Mouse (Mus musculus): ENCODE measurements around the gene Aldh3b2. TPM values are rescaled to one million over a fixed set of nuclear protein-coding genes. Genes with fewer than 3 reads are reported as not detected.

The Aldh3b2 gene
- polyA plus RNA-seq, 1 experiment from 2014 or later, result 0.86 TPM

GRCm38 (mm10) chr19:3928779-3929178 lies 43.3 kb upstream of the Aldh3b2 start:
- no peaks in the 10 kb centered on the region for H3K4me1 ChIP-seq (ENCODE audit: control insufficient read depth, insufficient read depth, low read length)
- H3K9me3 ChIP-seq (ENCODE audit: control insufficient read depth, low read length), result no peaks in the 10 kb centered on the region
- no peaks in the 10 kb centered on the region for H3K36me3 ChIP-seq (ENCODE audit: control insufficient read depth, insufficient read depth, low read length)
- ATAC-seq (ENCODE audit: insufficient read depth, low FRiP score, low TSS enrichment) (no peak), DNase-seq (ENCODE audit: low spot score) (no peak)
- H3K4me3 ChIP-seq (ENCODE audit: low read depth, low read length), result no peak overlapping the region
- H3K9ac ChIP-seq (ENCODE audit: low read length), result no peak overlapping the region
- H3K4me2 ChIP-seq (ENCODE audit: low read depth), result no peak overlapping the region
- no peaks in the 10 kb centered on the region for H3K27me3 ChIP-seq (ENCODE audit: control insufficient read depth, insufficient read depth, low read length)
- no peak overlapping the region for H3K27ac ChIP-seq (ENCODE audit: low read depth, low read length)
- 80% methylated on average over 4 of the region's 4 CpGs for WGBS

GRCm38 (mm10) chr19:3929211-3929941 lies 42.8 kb upstream of the Aldh3b2 start, which contains the start of gene Aldh3b1:
Gene Aldh3b1, minus strand, starts transcription at chr19:3929808.
- H3K9ac ChIP-seq (ENCODE audit: low read length), result no peak within 1 kb of the TSS
- no peak within 1 kb of the TSS for H3K27ac ChIP-seq (ENCODE audit: low read depth, low read length)
- no peak within 1 kb of the TSS for H3K4me3 ChIP-seq (ENCODE audit: low read depth, low read length)

DNA sequence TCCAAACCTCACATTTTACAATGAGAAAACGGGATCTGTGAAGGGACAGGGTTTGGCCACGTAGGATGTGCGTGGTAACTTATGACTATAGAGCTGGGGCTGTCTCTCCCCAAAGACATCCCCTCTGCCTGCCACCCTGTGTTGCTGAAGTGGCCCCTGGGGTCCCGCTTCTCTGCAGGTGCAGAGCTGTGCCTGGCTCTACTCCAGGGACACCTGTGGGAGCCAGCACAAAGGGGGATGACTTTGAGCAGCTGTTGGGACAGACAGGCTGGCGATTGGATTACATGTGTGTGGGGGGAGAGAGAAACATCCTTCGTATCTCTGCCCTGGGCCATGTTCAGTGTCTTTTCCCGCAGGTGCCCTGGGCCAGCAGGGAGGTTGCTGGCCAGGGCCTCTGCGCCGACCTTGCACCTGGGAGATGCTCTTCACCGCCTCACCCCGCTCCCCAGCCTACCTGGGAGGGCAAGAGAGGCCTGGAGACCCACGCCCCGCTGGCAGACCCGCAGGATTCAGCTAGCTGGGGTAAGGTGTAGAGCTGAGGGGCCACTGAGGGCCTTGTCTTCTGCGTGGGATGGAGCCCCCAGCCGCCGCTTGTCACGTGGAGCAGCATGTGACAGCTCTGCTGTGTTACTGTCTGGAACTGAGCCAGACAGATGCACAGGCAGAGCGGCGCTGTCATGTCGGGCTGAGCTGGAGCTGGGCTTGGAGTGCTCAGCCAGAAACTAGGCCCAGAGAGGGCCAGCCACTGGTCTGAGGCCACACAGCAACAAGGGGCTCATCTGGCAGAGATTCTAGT lies 41.7 kb upstream of the Aldh3b2 start:
- no peaks in the 10 kb centered on the region for H3K27me3 ChIP-seq (ENCODE audit: control insufficient read depth, insufficient read depth, low read length)
- DNase-seq (ENCODE audit: low spot score) (no peak), ATAC-seq (ENCODE audit: insufficient read depth, low FRiP score, low TSS enrichment) (no peak)
- no peak overlapping the region for H3K27ac ChIP-seq (ENCODE audit: low read depth, low read length)
- WGBS, result 75% methylated on average over 21 of the region's 21 CpGs
- H3K36me3 ChIP-seq (ENCODE audit: control insufficient read depth, insufficient read depth, low read length), result no peaks in the 10 kb centered on the region
- H3K4me2 ChIP-seq (ENCODE audit: low read depth), result no peak overlapping the region
- no peak overlapping the region for H3K4me3 ChIP-seq (ENCODE audit: low read depth, low read length)
- H3K9me3 ChIP-seq (ENCODE audit: control insufficient read depth, low read length), result no peaks in the 10 kb centered on the region
- H3K9ac ChIP-seq (ENCODE audit: low read length), result no peak overlapping the region
- no peaks in the 10 kb centered on the region; the same call in 1 of the 2 replicates for H3K4me1 ChIP-seq (ENCODE audit: control insufficient read depth, insufficient read depth, low read length)

More at GRCm38 (mm10) chr19:3929211-3929941, 42.8 kb upstream of the Aldh3b2 start, which contains the start of gene Aldh3b1:
- no peaks in the 10 kb centered on the region for H3K27me3 ChIP-seq (ENCODE audit: control insufficient read depth, insufficient read depth, low read length)
- no peaks in the 10 kb centered on the region for H3K4me1 ChIP-seq (ENCODE audit: control insufficient read depth, insufficient read depth, low read length)
- 66% methylated on average over 12 of the region's 12 CpGs for WGBS
- DNase-seq (ENCODE audit: low spot score), result no peak
- H3K4me2 ChIP-seq (ENCODE audit: low read depth), result no peak within 1 kb of the TSS
- H3K9me3 ChIP-seq (ENCODE audit: control insufficient read depth, low read length), result no peaks in the 10 kb centered on the region
- H3K36me3 ChIP-seq (ENCODE audit: control insufficient read depth, insufficient read depth, low read length), result no peaks in the 10 kb centered on the region
- no peak for ATAC-seq (ENCODE audit: insufficient read depth, low FRiP score, low TSS enrichment)

DNA sequence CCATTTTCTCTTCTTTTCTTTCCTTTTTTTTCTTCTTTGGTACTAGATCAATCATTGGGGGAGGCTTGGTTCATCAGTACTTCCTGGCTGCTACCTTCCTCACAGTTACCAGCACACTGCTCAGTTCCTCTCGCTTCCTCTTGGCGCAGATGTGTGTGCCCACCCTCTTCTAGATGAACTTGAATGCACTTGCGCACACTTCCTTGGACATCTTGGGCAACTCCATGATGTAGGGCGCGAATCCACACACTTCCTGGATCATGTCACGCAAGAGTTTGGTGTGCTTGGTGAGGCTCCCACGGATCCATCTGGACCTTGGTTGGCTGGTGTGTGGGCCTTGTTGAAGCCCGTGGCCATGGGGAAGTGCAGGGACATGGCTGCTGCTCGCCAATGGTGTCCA lies 40.4 kb upstream of the Aldh3b2 start:
- Histone ChIP-seq H3K36me3 (ENCODE audit: control insufficient read depth, insufficient read depth, low read length) (no peaks in the 10 kb centered on the region), H3K27ac (ENCODE audit: low read depth, low read length) (no peak overlapping the region), H3K4me2 (ENCODE audit: low read depth) (no peak overlapping the region), H3K27me3 (ENCODE audit: control insufficient read depth, insufficient read depth, low read length) (no peaks in the 10 kb centered on the region), H3K4me1 (ENCODE audit: control insufficient read depth, insufficient read depth, low read length) (no peaks in the 10 kb centered on the region; the same call in 1 of the 2 replicates), H3K9ac (ENCODE audit: low read length) (no peak overlapping the region), H3K4me3 (ENCODE audit: low read depth, low read length) (no peak overlapping the region), H3K9me3 (ENCODE audit: control insufficient read depth, low read length) (no peaks in the 10 kb centered on the region)
- ATAC-seq (ENCODE audit: insufficient read depth, low FRiP score, low TSS enrichment) (no peak), DNase-seq (ENCODE audit: low spot score) (no peak)
- WGBS, result 90% methylated on average over 9 of the region's 9 CpGs

GRCm38 (mm10) chr19:3935032-3935895 lies 36.9 kb upstream of the Aldh3b2 start, which contains the start of gene Unc93b1:
Gene Unc93b1, plus strand, starts transcription at chr19:3935186.
- no peaks in the 10 kb centered on the region for H3K36me3 ChIP-seq (ENCODE audit: control insufficient read depth, insufficient read depth, low read length)
- ATAC-seq (ENCODE audit: insufficient read depth, low FRiP score, low TSS enrichment) (peak; percentile 63), DNase-seq (ENCODE audit: low spot score) (peak; percentile 51)
- H3K9me3 ChIP-seq (ENCODE audit: control insufficient read depth, low read length), result no peaks in the 10 kb centered on the region
- no peaks in the 10 kb centered on the region; the same call in 1 of the 2 replicates for H3K4me1 ChIP-seq (ENCODE audit: control insufficient read depth, insufficient read depth, low read length)
- peak within 1 kb of the TSS; percentile 44 for H3K9ac ChIP-seq (ENCODE audit: low read length)
- 7% methylated on average over 40 of the region's 42 CpGs for WGBS
- peak within 1 kb of the TSS; percentile 53 for H3K4me2 ChIP-seq (ENCODE audit: low read depth)
- H3K27me3 ChIP-seq (ENCODE audit: control insufficient read depth, insufficient read depth, low read length), result no peaks in the 10 kb centered on the region
- no peak within 1 kb of the TSS for H3K27ac ChIP-seq (ENCODE audit: low read depth, low read length)
- H3K4me3 ChIP-seq (ENCODE audit: low read depth, low read length), result peak within 1 kb of the TSS; percentile 38

- Histone ChIP-seq H3K27me3 (ENCODE audit: control insufficient read depth, insufficient read depth, low read length) (no peaks in the 10 kb centered on the region), H3K9ac (ENCODE audit: low read length) (peak overlapping the region; percentile 44), H3K4me3 (ENCODE audit: low read depth, low read length) (peak overlapping the region; percentile 38), H3K4me2 (ENCODE audit: low read depth) (peak overlapping the region; percentile 53), H3K4me1 (ENCODE audit: control insufficient read depth, insufficient read depth, low read length) (no peaks in the 10 kb centered on the region; the same call in 1 of the 2 replicates), H3K27ac (ENCODE audit: low read depth, low read length) (no peak overlapping the region), H3K9me3 (ENCODE audit: control insufficient read depth, low read length) (no peaks in the 10 kb centered on the region), H3K36me3 (ENCODE audit: control insufficient read depth, insufficient read depth, low read length) (no peaks in the 10 kb centered on the region)
- ATAC-seq (ENCODE audit: insufficient read depth, low FRiP score, low TSS enrichment) (no peak), DNase-seq (ENCODE audit: low spot score) (peak; percentile 46)
- WGBS, result 7% methylated on average over 22 of the region's 22 CpGs
Measured at GRCm38 (mm10) chr19:3935896-3936850, 36.0 kb upstream of the Aldh3b2 start.

DNA sequence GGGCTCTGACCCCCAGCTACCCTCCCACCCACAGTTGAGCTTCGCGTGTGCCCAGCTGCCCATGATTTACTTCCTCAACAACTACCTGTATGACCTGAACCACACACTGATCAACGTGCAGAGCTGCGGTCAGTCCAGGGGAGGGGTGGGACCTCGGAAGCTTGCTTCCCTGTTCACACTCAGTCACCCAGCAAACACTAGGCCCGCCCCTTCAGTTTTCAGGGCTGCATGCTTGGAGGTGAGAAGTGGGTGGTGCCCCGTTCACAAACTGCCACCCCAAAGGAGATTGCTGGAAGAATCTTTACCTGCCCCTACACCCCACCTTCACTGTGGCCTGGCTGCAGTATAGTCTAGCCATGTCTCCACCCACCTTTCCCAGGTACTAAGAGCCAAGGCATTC lies 29.8 kb upstream of the Aldh3b2 start:
- H3K9ac ChIP-seq (ENCODE audit: low read length), result no peak overlapping the region
- no peaks in the 10 kb centered on the region for H3K4me1 ChIP-seq (ENCODE audit: control insufficient read depth, insufficient read depth, low read length)
- H3K4me2 ChIP-seq (ENCODE audit: low read depth), result no peak overlapping the region
- H3K4me3 ChIP-seq (ENCODE audit: low read depth, low read length), result no peak overlapping the region
- DNase-seq (ENCODE audit: low spot score) (no peak), ATAC-seq (ENCODE audit: insufficient read depth, low FRiP score, low TSS enrichment) (no peak)
- no peaks in the 10 kb centered on the region for H3K9me3 ChIP-seq (ENCODE audit: control insufficient read depth, low read length)
- no peak overlapping the region for H3K27ac ChIP-seq (ENCODE audit: low read depth, low read length)
- 85% methylated on average over 7 of the region's 7 CpGs for WGBS
- no peaks in the 10 kb centered on the region for H3K27me3 ChIP-seq (ENCODE audit: control insufficient read depth, insufficient read depth, low read length)
- H3K36me3 ChIP-seq (ENCODE audit: control insufficient read depth, insufficient read depth, low read length), result no peaks in the 10 kb centered on the region
